8 mouse cellular contexts compared by ENCODE assay signal in the genomic region with DNA sequence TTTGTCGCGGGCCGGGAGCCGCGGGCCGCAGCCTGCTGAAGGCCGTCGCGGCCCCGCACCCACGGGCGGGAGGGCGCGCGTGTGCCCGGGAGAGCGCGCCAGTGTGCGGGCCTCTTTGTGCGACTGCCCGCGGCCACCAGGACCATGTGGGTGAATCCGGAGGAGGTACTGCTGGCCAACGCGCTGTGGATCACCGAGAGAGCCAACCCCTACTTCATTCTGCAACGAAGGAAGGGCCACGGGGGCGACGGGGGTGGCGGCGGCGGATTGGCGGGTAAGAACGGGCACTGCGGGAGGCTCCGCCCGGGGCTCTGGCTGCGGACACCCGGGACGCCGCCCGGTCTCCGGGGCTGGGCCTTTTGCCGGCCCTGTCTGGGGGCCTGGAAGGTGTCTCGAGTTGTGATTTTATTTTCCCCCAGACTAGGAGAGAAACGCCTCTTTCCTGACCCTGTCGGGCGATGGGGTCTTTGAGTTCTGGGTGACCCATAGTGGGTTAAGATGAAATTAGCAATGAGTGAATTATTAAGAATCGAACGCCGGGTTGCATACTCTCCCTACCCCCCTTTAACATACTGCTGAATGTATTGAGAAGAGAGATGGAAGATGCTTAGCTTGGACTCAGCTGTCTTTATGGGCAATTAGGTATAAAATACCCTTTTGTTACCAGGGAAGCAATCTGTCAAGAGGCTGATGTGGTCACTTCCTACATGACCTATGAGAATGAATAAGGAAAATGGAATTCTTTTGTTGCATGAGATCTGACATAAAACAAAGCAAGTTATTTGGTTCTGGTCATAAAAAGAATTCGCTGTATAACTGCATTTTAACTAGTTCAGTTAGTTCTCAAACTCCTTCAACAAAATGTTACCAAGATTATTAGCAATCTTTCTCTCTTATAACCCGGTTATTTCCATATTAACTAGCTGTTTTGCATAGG. TPM values are rescaled to one million over a fixed set of nuclear protein-coding genes. Genes with fewer than 3 reads are reported as not detected.
DNase-seq lines count a peak whose midpoint lies in the region; ATAC-seq and TF ChIP-seq lines count a peak whose summit lies in the region.

Gene Gm10645 (minus strand): TSS at position 240 of the 937 bp plus-strand sequence.

- peak within 1 kb of the TSS; percentile 91 for H3K27ac ChIP-seq in forebrain, embryonic 13.5 days
- H3K27ac ChIP-seq in heart, embryonic 15.5 days: peak within 1 kb of the TSS; percentile 73
- H3K27ac ChIP-seq in liver, adult 2 months (replicated peaks; ENCODE audit: insufficient read depth, low read depth, low read length): 0 out of 2 replicates have a peak within 1 kb of the TSS, but pooled peaks have one; percentile 11
- peak within 1 kb of the TSS; percentile 92 for H3K27ac ChIP-seq in midbrain, embryonic 15.5 days
- peak within 1 kb of the TSS; percentile 91 for H3K27ac ChIP-seq in stomach, embryonic 15.5 days

- no peaks in the 10 kb centered on the region for H3K79me3 ChIP-seq in C2C12 (ENCODE audit: low read depth)

- no peak for TF ChIP-seq CTCF in C2C12 (IDR thresholded peaks at IDR 0.05; ENCODE audit: control insufficient read depth, insufficient read depth, insufficient read length)
- TF ChIP-seq CTCF in brain, embryonic 14.5 days (IDR thresholded peaks at IDR 0.05; ENCODE audit: borderline replicate concordance, extremely low read depth, insufficient read depth, insufficient read length): no peak
- no peak for TF ChIP-seq CTCF in liver, adult 2 months (IDR thresholded peaks at IDR 0.05; ENCODE audit: low read depth, low read length)

- peak within 1 kb of the TSS; percentile 56 for H3ac ChIP-seq in C2C12 (ENCODE audit: control insufficient read depth, insufficient read length, low read depth)

- H3K36me3 ChIP-seq in C2C12 (ENCODE audit: control insufficient read depth, insufficient read depth): no peaks in the 10 kb centered on the region
- H3K36me3 ChIP-seq in forebrain, embryonic 13.5 days (ENCODE audit: poor library complexity, severe bottlenecking): no peaks in the 10 kb centered on the region
- H3K36me3 ChIP-seq in heart, embryonic 15.5 days: no peaks in the 10 kb centered on the region
- no peaks in the 10 kb centered on the region for H3K36me3 ChIP-seq in liver, adult 2 months (ENCODE audit: control insufficient read depth, insufficient read depth, low read length)
- no peaks in the 10 kb centered on the region for H3K36me3 ChIP-seq in midbrain, embryonic 15.5 days (replicated peaks)
- H3K36me3 ChIP-seq in stomach, embryonic 15.5 days: no peaks in the 10 kb centered on the region

- H3K79me2 ChIP-seq in C2C12 (ENCODE audit: control insufficient read depth, insufficient read depth): no peaks in the 10 kb centered on the region
- no peaks in the 10 kb centered on the region for H3K79me2 ChIP-seq in liver, adult 2 months (ENCODE audit: control insufficient read depth, insufficient read depth, low read length)

- H3K9me3 ChIP-seq in forebrain, embryonic 13.5 days (replicated peaks): no peaks in the 10 kb centered on the region
- H3K9me3 ChIP-seq in heart, embryonic 15.5 days (replicated peaks): no peaks in the 10 kb centered on the region
- H3K9me3 ChIP-seq in midbrain, embryonic 15.5 days: no peaks in the 10 kb centered on the region
- no peaks in the 10 kb centered on the region for H3K9me3 ChIP-seq in stomach, embryonic 15.5 days

- H3K4me2 ChIP-seq in forebrain, embryonic 13.5 days: peak within 1 kb of the TSS; percentile 69
- peak within 1 kb of the TSS; percentile 98 for H3K4me2 ChIP-seq in heart, embryonic 15.5 days
- peak within 1 kb of the TSS; percentile 60 for H3K4me2 ChIP-seq in midbrain, embryonic 15.5 days
- peak within 1 kb of the TSS; percentile 79 for H3K4me2 ChIP-seq in stomach, embryonic 15.5 days

- peak within 1 kb of the TSS; percentile 95 for H3K9ac ChIP-seq in forebrain, embryonic 13.5 days
- H3K9ac ChIP-seq in heart, embryonic 15.5 days: peak within 1 kb of the TSS; percentile 81
- peak within 1 kb of the TSS; percentile 64 for H3K9ac ChIP-seq in liver, adult 2 months (ENCODE audit: low read depth, low read length)
- H3K9ac ChIP-seq in midbrain, embryonic 15.5 days: peak within 1 kb of the TSS; percentile 90
- peak within 1 kb of the TSS; percentile 73 for H3K9ac ChIP-seq in stomach, embryonic 15.5 days

- TF ChIP-seq POLR2A in brain, embryonic 14.5 days (IDR thresholded peaks at IDR 0.05; ENCODE audit: borderline replicate concordance, extremely low read depth, insufficient read depth, insufficient read length, poor library complexity, severe bottlenecking): no peak
- TF ChIP-seq POLR2A in liver, adult 2 months (IDR thresholded peaks at IDR 0.05; ENCODE audit: extremely low read depth, insufficient read depth, low read length): no peak

- H3K4me3 ChIP-seq in C2C12 (ENCODE audit: insufficient read depth, poor library complexity, severe bottlenecking): peak within 1 kb of the TSS; percentile 14
- peak within 1 kb of the TSS; percentile 80 for H3K4me3 ChIP-seq in forebrain, embryonic 13.5 days
- H3K4me3 ChIP-seq in heart, embryonic 15.5 days: peak within 1 kb of the TSS; percentile 75
- H3K4me3 ChIP-seq in liver, adult 2 months (ENCODE audit: insufficient read depth, low read depth, low read length): peak within 1 kb of the TSS; percentile 60
- peak within 1 kb of the TSS; percentile 80 for H3K4me3 ChIP-seq in midbrain, embryonic 15.5 days
- H3K4me3 ChIP-seq in stomach, embryonic 15.5 days (replicated peaks): peak within 1 kb of the TSS; percentile 67

- peaks cover 23% of the 10 kb centered on the region for H3K4me1 ChIP-seq in forebrain, embryonic 13.5 days
- H3K4me1 ChIP-seq in heart, embryonic 15.5 days (replicated peaks): peaks cover 5% of the 10 kb centered on the region
- no peaks in the 10 kb centered on the region for H3K4me1 ChIP-seq in liver, adult 2 months (ENCODE audit: control insufficient read depth, insufficient read depth, low read length)
- H3K4me1 ChIP-seq in midbrain, embryonic 15.5 days: peaks cover 27% of the 10 kb centered on the region
- 0 out of 2 replicates have a peak, but pooled peaks cover 4% of the 10 kb centered on the region for H3K4me1 ChIP-seq in stomach, embryonic 15.5 days

- peaks cover 13% of the 10 kb centered on the region for H3K27me3 ChIP-seq in C2C12 (ENCODE audit: control insufficient read depth, insufficient read depth, insufficient read length)
- no peaks in the 10 kb centered on the region for H3K27me3 ChIP-seq in forebrain, embryonic 13.5 days
- peaks cover 23% of the 10 kb centered on the region for H3K27me3 ChIP-seq in heart, embryonic 15.5 days
- H3K27me3 ChIP-seq in liver, adult 2 months (ENCODE audit: control insufficient read depth, insufficient read depth, low read length): peaks cover 7% of the 10 kb centered on the region
- no peaks in the 10 kb centered on the region for H3K27me3 ChIP-seq in midbrain, embryonic 15.5 days (replicated peaks)
- no peaks in the 10 kb centered on the region for H3K27me3 ChIP-seq in stomach, embryonic 15.5 days (replicated peaks)

- peak; percentile 77 for ATAC-seq in forebrain, embryonic 13.5 days
- ATAC-seq in heart, embryonic 15.5 days (replicated peaks; ENCODE audit: insufficient number of reproducible peaks, insufficient read depth, low FRiP score, low read depth): peak; percentile 57
- peak; percentile 81 for ATAC-seq in midbrain, embryonic 15.5 days (replicated peaks)
- peak; percentile 27; the same call in 1 of the 2 replicates for ATAC-seq in stomach, embryonic 15.5 days (ENCODE audit: insufficient read depth, low FRiP score, low read depth)

- peak; percentile 72 for DNase-seq in brain, embryonic 14.5 days (ENCODE audit: low read depth)
- peak; percentile 59 for DNase-seq in kidney, postnatal 10 days
- DNase-seq in liver, adult 2 months (ENCODE audit: extremely low read depth, low read depth, low spot score): no peak

- WGBS in forebrain, embryonic 13.5 days: 2% methylated on average over 53 of the region's 54 CpGs
- WGBS in heart, embryonic 15.5 days: 4% methylated on average over 54 of the region's 54 CpGs
- 6% methylated on average over 47 of the region's 54 CpGs for WGBS in liver, adult 2 months
- 1% methylated on average over 54 of the region's 54 CpGs for WGBS in midbrain, embryonic 15.5 days
- WGBS in stomach, embryonic 15.5 days: 3% methylated on average over 54 of the region's 54 CpGs

TF ChIP-seq in C2C12, 6 proteins besides CTCF, POLR2A, EP300 and RAD21:
- TF ChIP-seq CEBPB (IDR thresholded peaks at IDR 0.05; ENCODE audit: low read depth): no peak
- TF ChIP-seq MAX (IDR thresholded peaks at IDR 0.05): no peak
- TF ChIP-seq USF1 (IDR thresholded peaks at IDR 0.05; ENCODE audit: low read depth): no peak
- TF ChIP-seq MYOG (IDR thresholded peaks at IDR 0.05; ENCODE audit: control insufficient read depth, extremely low read depth, insufficient read length): no peak
- TF ChIP-seq FOSL1 (IDR thresholded peaks at IDR 0.05; ENCODE audit: insufficient read depth, low read length, poor library complexity, severe bottlenecking): no peak
- TF ChIP-seq MYOD1 (IDR thresholded peaks at IDR 0.05; ENCODE audit: control insufficient read depth, insufficient read length, low read depth): no peak

RNA-seq across cellular contexts. Expression of gene Gm10645, which starts in this region (rescaled TPM):
- polyA plus RNA-seq in C2C12 (2012; fragmentation: generic; extraction: Trizol): 0.13 TPM
- 1.6 and 3.0 TPM in 2 replicates for polyA plus RNA-seq in brain, embryonic 14.5 days (2012; rRNA removed)
- 5.1 and 5.2 TPM in 2 replicates for polyA plus RNA-seq in forebrain, embryonic 13.5 days (2015; fragmentation: Nextera tagmentation; extraction: Ambion mirVana)
- polyA plus RNA-seq in heart, embryonic 15.5 days (2015; fragmentation: Nextera tagmentation; extraction: Ambion mirVana): 0.45 and 0.90 TPM in 2 replicates
- total RNA-seq in liver, adult 2 months (2014; rRNA removed): not detected in 2 replicates
- polyA plus RNA-seq in liver, adult 2 months (2012; rRNA removed): 0.13 TPM in 1 of 2 replicates, not detected in the other
- polyA plus RNA-seq in midbrain, embryonic 15.5 days (2015; fragmentation: Nextera tagmentation; extraction: Ambion mirVana): 8.0 and 8.6 TPM in 2 replicates
- 2.8 and 3.1 TPM in 2 replicates for polyA plus RNA-seq in stomach, embryonic 15.5 days (2015; fragmentation: Nextera tagmentation; extraction: Ambion mirVana)

Comparison
In these comparisons a context has a peak if more than half of its experiments do, and no peak if none do; other contexts are left out.
1. Peak in ATAC-seq, H3K4me3 ChIP-seq, H3K27ac ChIP-seq, H3K9ac ChIP-seq and H3K4me2 ChIP-seq in heart, embryonic 15.5 days; RNA of the gene not detected or under 1 TPM.
2. H3K4me3 ChIP-seq: peak in every context shown above with its lines; median percentile 80 in forebrain, embryonic 13.5 days; 80 in midbrain, embryonic 15.5 days; 75 in heart, embryonic 15.5 days; 67 in stomach, embryonic 15.5 days; 60 in liver, adult 2 months; 14 in C2C12.
3. ATAC-seq: peak in every context shown above with its lines; median percentile 81 in midbrain, embryonic 15.5 days; 77 in forebrain, embryonic 13.5 days; 57 in heart, embryonic 15.5 days; 27 in stomach, embryonic 15.5 days.
4. H3K27ac ChIP-seq: peak in every context shown above with its lines; median percentile 92 in midbrain, embryonic 15.5 days; 91 in forebrain, embryonic 13.5 days; 91 in stomach, embryonic 15.5 days; 73 in heart, embryonic 15.5 days; 11 in liver, adult 2 months.